ENCODE assay signal across 24 mouse cellular contexts in the genomic region with DNA sequence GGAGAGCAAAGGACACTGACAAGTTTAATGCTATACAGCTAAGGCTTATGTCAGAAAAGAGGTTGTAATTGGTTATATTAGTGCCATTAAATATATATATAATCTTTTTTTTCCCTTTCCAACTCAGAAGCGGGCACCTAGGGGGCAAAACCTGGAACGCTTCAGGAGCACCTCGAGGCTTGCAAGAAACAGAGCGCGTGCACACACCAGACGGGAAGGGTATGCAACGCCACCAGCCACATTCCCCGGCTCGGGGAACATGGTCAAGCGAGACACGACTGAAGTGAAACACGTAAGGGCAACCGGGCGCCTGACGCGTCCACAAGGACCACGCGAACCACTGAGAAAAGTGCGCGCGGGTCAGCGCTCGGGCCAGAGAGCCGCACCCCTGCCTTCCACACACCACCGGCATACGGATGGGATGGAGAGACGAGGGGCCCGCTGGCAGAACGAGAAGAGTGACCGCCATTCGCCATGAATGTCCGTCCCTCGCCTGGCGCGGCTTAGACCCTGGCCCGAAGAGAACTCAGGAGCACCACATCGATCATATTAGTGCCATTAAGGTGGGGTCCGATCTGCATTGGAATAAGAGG. TPM values are rescaled to one million over a fixed set of nuclear protein-coding genes. Genes with fewer than 3 reads are reported as not detected.
DNase-seq lines count a peak whose midpoint lies in the region; ATAC-seq and TF ChIP-seq lines count a peak whose summit lies in the region.
"Had no signal": no experiment of that assay in that cellular context is flagged by ENCODE, and none has a peak within 500 bp of the region (broad histone marks: within the 10 kb centered on the region; RNA-seq: fewer than 3 reads in every experiment).

No protein-coding gene starts in this region.

- TF ChIP-seq RAD21 in MEL (IDR thresholded peaks at IDR 0.05; ENCODE audit: low read depth, low read length): no peak

- H3K4me3 ChIP-seq in E14TG2a.4 (replicated peaks; ENCODE audit: low read length): peak overlapping the region; percentile 67
- H3K4me3 ChIP-seq in MEL (ENCODE audit: control insufficient read depth in 1 of 2, insufficient read depth in 1 of 2, low read depth in 2 of 2, low read length in 2 of 2): no peak overlapping the region
- H3K4me3 ChIP-seq in forebrain, postnatal 0 days (ENCODE audit: low read depth, low read length): no peak overlapping the region
- H3K4me3 ChIP-seq: embryonic facial prominence, embryonic 15.5 days; forebrain, embryonic 15.5 days; liver, embryonic 13.5 days; megakaryocyte, embryonic 14.5 days had no signal

- H3K36me3 ChIP-seq in E14TG2a.4 (ENCODE audit: insufficient read depth, low read length) (no peaks in the 10 kb centered on the region), MEL (ENCODE audit: control insufficient read depth in 1 of 2, insufficient read depth in 2 of 2, low read length in 2 of 2) (no peaks in the 10 kb centered on the region)
- no peaks in the 10 kb centered on the region for H3K36me3 ChIP-seq in forebrain, postnatal 0 days (ENCODE audit: insufficient read depth)
- H3K36me3 ChIP-seq: embryonic facial prominence, embryonic 15.5 days; forebrain, embryonic 15.5 days; liver, embryonic 13.5 days had no signal

- peaks cover 39% of the 10 kb centered on the region for H3K27me3 ChIP-seq in E14TG2a.4 (ENCODE audit: insufficient read depth, low read length)
- H3K27me3 ChIP-seq in MEL (ENCODE audit: control insufficient read depth in 1 of 2, insufficient read depth in 2 of 2, low read length in 2 of 2): peaks cover 0 to 1% of the 10 kb centered on the region in 2 experiments; a peak in 2 of 4 replicates
- H3K27me3 ChIP-seq in forebrain, postnatal 0 days (ENCODE audit: insufficient read depth, low read length): no peaks in the 10 kb centered on the region
- H3K27me3 ChIP-seq: embryonic facial prominence, embryonic 15.5 days; forebrain, embryonic 15.5 days; liver, embryonic 13.5 days had no signal

- TF ChIP-seq POLR2A in MEL (IDR thresholded peaks at IDR 0.05; ENCODE audit: control insufficient read depth in 1 of 2, insufficient read depth in 1 of 2, low read depth in 1 of 2, low read length in 2 of 2, poor library complexity in 1 of 2): no peak

- WGBS in forebrain, postnatal 0 days: 95% methylated on average over 38 of the region's 38 CpGs

- H3K9me3 ChIP-seq in E14TG2a.4 (ENCODE audit: low read length): no peaks in the 10 kb centered on the region
- no peaks in the 10 kb centered on the region for H3K9me3 ChIP-seq in MEL (replicated peaks; ENCODE audit: insufficient read depth, low read length)
- H3K9me3 ChIP-seq in forebrain, postnatal 0 days (ENCODE audit: low read length): no peaks in the 10 kb centered on the region
- H3K9me3 ChIP-seq: embryonic facial prominence, embryonic 15.5 days; forebrain, embryonic 15.5 days; liver, embryonic 13.5 days had no signal

- no peaks in the 10 kb centered on the region for H3K79me2 ChIP-seq in MEL (ENCODE audit: control insufficient read depth, insufficient read depth, low read length, poor library complexity)

- no peak overlapping the region for H3K9ac ChIP-seq in MEL (ENCODE audit: control insufficient read depth, low read depth, low read length, poor library complexity, severe bottlenecking)
- no peak overlapping the region for H3K9ac ChIP-seq in forebrain, postnatal 0 days
- H3K9ac ChIP-seq: embryonic facial prominence, embryonic 15.5 days; forebrain, embryonic 15.5 days; hindbrain, embryonic 14.5 days; liver, embryonic 13.5 days had no signal

- H3K4me1 ChIP-seq in E14TG2a.4 (replicated peaks; ENCODE audit: low read depth, low read length) (no peaks in the 10 kb centered on the region; the same call in 1 of the 2 replicates), MEL (ENCODE audit: control insufficient read depth in 1 of 2, insufficient read depth in 2 of 2, low read length in 2 of 2) (no peaks in the 10 kb centered on the region)
- H3K4me1 ChIP-seq in forebrain, postnatal 0 days (ENCODE audit: insufficient read depth): no peaks in the 10 kb centered on the region
- H3K4me1 ChIP-seq: embryonic facial prominence, embryonic 15.5 days; forebrain, embryonic 15.5 days; liver, embryonic 13.5 days had no signal

- DNase-seq in MEL (ENCODE audit: low read depth, low spot score): peak; percentile 8
- no peak for DNase-seq in spleen, postnatal 4 days (ENCODE audit: low spot score in 2 of 2)
- DNase-seq in right cerebral cortex, postnatal 36 days (ENCODE audit: low spot score in 2 of 2): no peak
- DNase-seq in forebrain, postnatal 0 days: no peak
- DNase-seq: adrenal gland, postnatal 25 days; cerebellum, adult 9-10 months; gastrocnemius, postnatal 25 days; kidney, adult 18-20 months; kidney, postnatal 4 days; liver, embryonic 13.5 days; lung, adult 2 months; lung, postnatal 14 days; right cerebral cortex, postnatal 25 days had no signal

- H3K4me2 ChIP-seq in forebrain, postnatal 0 days (ENCODE audit: low read depth): no peak overlapping the region
- H3K4me2 ChIP-seq: embryonic facial prominence, embryonic 15.5 days; forebrain, embryonic 15.5 days; hindbrain, embryonic 14.5 days; liver, embryonic 13.5 days had no signal

- no peak for TF ChIP-seq EP300 in MEL (IDR thresholded peaks at IDR 0.05; ENCODE audit: low read depth in 1 of 2, low read length in 2 of 2)

- H3K27ac ChIP-seq in MEL (ENCODE audit: control insufficient read depth, low read depth, low read length): no peak overlapping the region
- H3K27ac ChIP-seq in forebrain, postnatal 0 days (ENCODE audit: low read depth, low read length): no peak overlapping the region
- H3K27ac ChIP-seq: embryonic facial prominence, embryonic 15.5 days; forebrain, embryonic 15.5 days; hindbrain, embryonic 14.5 days; liver, embryonic 13.5 days had no signal

- TF ChIP-seq CTCF in E14TG2a.4 (conservative IDR thresholded peaks at IDR 0.05; ENCODE audit: low read length): no peak
- TF ChIP-seq CTCF in MEL (IDR thresholded peaks at IDR 0.05 in 2 of 3, conservative IDR thresholded peaks at IDR 0.05 in 1 of 3; ENCODE audit: control insufficient read depth in 1 of 3, insufficient read depth in 1 of 3, low read depth in 2 of 3, low read length in 3 of 3, poor library complexity in 1 of 3, severe bottlenecking in 1 of 3): no peak
- TF ChIP-seq CTCF in forebrain, postnatal 0 days (IDR thresholded peaks at IDR 0.05; ENCODE audit: low read depth): no peak

- ATAC-seq in granulocyte monocyte progenitor cell, adult 5-6 weeks (replicated peaks; ENCODE audit: poor library complexity, severe bottlenecking): peak; percentile 37; the same call in 1 of the 2 replicates
- 0 out of 2 replicates have a peak, but pooled peaks have one; percentile 26 for ATAC-seq in neutrophil, adult 5-6 weeks (ENCODE audit: extremely low read depth, insufficient number of reproducible peaks, low FRiP score, poor library complexity, severe bottlenecking)
- no peak for ATAC-seq in forebrain, postnatal 0 days
- ATAC-seq: forebrain, embryonic 15.5 days; inflammation-experienced regulatory T-cells, adult 6 months had no signal

TF ChIP-seq in MEL, 35 proteins besides CTCF, POLR2A, EP300 and RAD21:
- TF ChIP-seq JUND (IDR thresholded peaks at IDR 0.05; ENCODE audit: low read depth, low read length): no peak
- TF ChIP-seq UBTF (IDR thresholded peaks at IDR 0.05; ENCODE audit: borderline replicate concordance, insufficient read depth, low read depth, low read length): peak; percentile 71; the same call in 1 of the 2 replicates

RNA-seq across cellular contexts. Expression of gene Crhr1, which starts 60.0 kb away (rescaled TPM):
- total RNA-seq in MEL (2012; rRNA removed): not detected in 2 replicates
- polyA plus RNA-seq in MEL (2012; ENCODE audit: insufficient read depth in 1 of 2, insufficient read length in 2 of 2, low read depth in 1 of 2, low replicate concordance in 2 of 2, missing spikeins in 1 of 2): not detected
- total RNA-seq in granulocyte monocyte progenitor cell, adult 5-6 weeks (2014; fragmentation: Nextera tagmentation): not detected in 2 replicates
- total RNA-seq in granulocyte monocyte progenitor cell, adult 5-6 weeks (2017): not detected in 2 replicates
- not detected in 2 replicates for total RNA-seq in neutrophil, adult 5-6 weeks (2017)
- total RNA-seq in forebrain, postnatal 0 days (2014; rRNA removed): 16.7 and 23.3 TPM in 2 replicates
- 6.4 and 6.9 TPM in 2 replicates for polyA plus RNA-seq in forebrain, postnatal 0 days (2015; fragmentation: Nextera tagmentation; extraction: Ambion mirVana)
- total RNA-seq: gastrocnemius, postnatal 25 days; heart, adult 8-10 months; heart, postnatal 25 days had no signal
- polyA plus RNA-seq: heart, embryonic 14.5 days; inflammation-experienced regulatory T-cells, adult 6 months; liver, embryonic 13.5 days; lung, adult 2 months had no signal

Comparison
In these comparisons a context has a peak if more than half of its experiments do, and no peak if none do; other contexts are left out.
1. RNA of gene Crhr1, which starts 60.0 kb away (total RNA-seq): 16.7 to 23.3 TPM in forebrain, postnatal 0 days; not detected in MEL, not detected in granulocyte monocyte progenitor cell, adult 5-6 weeks and not detected in neutrophil, adult 5-6 weeks; every median in the first group is over 10 times any median in the second.